Mouse (Mus musculus) cerebellum, adult 2 months (tissue): Measurements from ENCODE around the gene Inha. TPM values are rescaled to one million over a fixed set of nuclear protein-coding genes. Genes with fewer than 3 reads are reported as not detected.
A peak's percentile ranks its signal among the peaks of the same experiment; 100 is the strongest.

ENCODE experiments used
- DNase-seq, 2 experiments: peaks; one replicate each; pipeline ENCODE4 v3.0.0; 2021
- H3K27ac ChIP-seq: fragments of 200-500 bp; 2 replicates; pipeline ENCODE4 v1.5.1; 2012; ENCODE audit warnings: low read length, control low read depth, inconsistent platforms; ENCODE audit not compliant: insufficient read depth
- H3K27me3 ChIP-seq: fragments of 200-500 bp; 2 replicates; pipeline ENCODE4 v1.6.1; 2012; ENCODE audit warnings: inconsistent platforms, mild to moderate bottlenecking, low read length, moderate library complexity; ENCODE audit not compliant: control insufficient read depth, insufficient read depth
- H3K4me1 ChIP-seq: fragments of 200-500 bp; 2 replicates; pipeline ENCODE4 v1.6.1; 2011; ENCODE audit warnings: low read length; ENCODE audit not compliant: control insufficient read depth, insufficient read depth
- H3K4me3 ChIP-seq: fragments of 200-500 bp; replicated peaks from 2 replicates; pipeline ENCODE3; 2011; ENCODE audit warnings: mild to moderate bottlenecking, low read depth, low read length, control low read depth; ENCODE audit not compliant: insufficient read depth
- CTCF ChIP-seq: fragments of 200-500 bp; IDR thresholded peaks from 2 replicates; pipeline ENCODE4 v1.5.1; 2011; ENCODE audit warnings: low read depth, mild to moderate bottlenecking, control low read depth, low read length, moderate library complexity, borderline replicate concordance; ENCODE audit not compliant: insufficient read depth
- POLR2A ChIP-seq: fragments of 200-500 bp; IDR thresholded peaks from 2 replicates; pipeline ENCODE4 v1.6.1; 2011; ENCODE audit warnings: low read length, control low read depth, borderline replicate concordance; ENCODE audit not compliant: insufficient read depth
- WGBS: fragments of 180-500 bp; shearing (Covaris S2); methylation state at CpG from one replicate; pipeline ENCODE4 v1.1.7; 2018; 5-methylcytosine and 5-hydroxymethylcytosine counted together
- polyA plus RNA-seq: library from polyadenylated mRNA; depleted of rRNA; stranded (reverse); fragments of >200 nt; gene quantifications from 2 replicates; pipeline ENCODE4 v1.2.3, GENCODE M21; 2012

The Inha gene
- polyA plus RNA-seq, 1 experiment: 64.7 TPM

DNA sequence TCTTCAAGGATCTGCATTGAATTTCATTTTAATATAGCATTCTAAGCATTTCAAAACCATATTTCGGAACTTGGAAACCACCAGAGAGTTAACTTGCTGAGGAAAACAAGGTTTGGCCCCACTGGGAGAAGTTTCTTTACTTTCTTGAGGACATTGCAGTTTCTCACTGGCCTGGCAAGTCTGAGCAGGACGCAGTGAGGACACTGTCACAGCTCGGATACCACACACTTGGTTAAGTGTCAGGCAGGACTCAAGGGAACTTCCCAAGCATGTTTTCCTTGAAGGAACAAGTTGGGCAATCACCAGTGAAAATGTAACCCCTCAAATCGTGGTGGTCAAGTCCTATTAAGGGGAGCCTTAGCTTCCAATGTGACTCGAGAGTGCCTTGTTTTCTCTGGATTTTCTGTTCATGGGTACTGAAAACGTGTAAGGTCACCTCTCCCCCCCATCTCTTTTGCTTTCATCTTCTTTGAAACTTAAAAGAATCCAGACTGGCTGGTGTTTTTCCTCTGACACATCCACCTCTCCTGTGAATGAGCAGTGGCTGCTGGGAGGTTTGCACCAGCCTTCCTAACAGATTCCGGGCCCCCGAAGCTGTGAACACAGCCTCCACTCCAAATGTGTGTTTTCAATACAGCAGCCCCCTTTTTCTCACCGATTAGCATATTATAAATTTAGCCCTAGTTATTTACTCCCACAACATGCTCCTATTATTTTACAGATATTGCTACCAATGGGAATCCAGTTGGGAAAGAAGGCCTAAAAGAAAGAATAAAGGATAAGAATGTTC, 2.4 kb upstream of the Inha start:
- H3K4me3 ChIP-seq: peak overlapping the region; percentile 69
- 73% methylated on average over 9 of the region's 9 CpGs for WGBS
- H3K27me3 ChIP-seq: no peaks in the 10 kb centered on the region
- no peak overlapping the region; the same call in 1 of the 2 replicates for H3K27ac ChIP-seq
- peak in 1 of 2 experiments; percentile 18 for DNase-seq
- TF ChIP-seq POLR2A (no peak), CTCF (no peak)
- H3K4me1 ChIP-seq: peaks cover 12% of the 10 kb centered on the region

- TF ChIP-seq POLR2A (peak; percentile 89), CTCF (no peak)
- H3K4me1 ChIP-seq: peaks cover 12% of the 10 kb centered on the region
- no peaks in the 10 kb centered on the region for H3K27me3 ChIP-seq
- WGBS: under 1% methylated on average over 84 of the region's 84 CpGs
- H3K4me3 ChIP-seq: peak overlapping the region; percentile 69
- H3K27ac ChIP-seq: peak overlapping the region; percentile 72
- DNase-seq: peak; percentile 92
Measured at GRCm38 (mm10) chr1:75505159-75505955, 1.5 kb upstream of the Inha start.

- TF ChIP-seq POLR2A: no peak
- TF ChIP-seq CTCF: no peak
- Histone ChIP-seq H3K27ac (peak within 1 kb of the TSS; percentile 72), H3K27me3 (no peaks in the 10 kb centered on the region), H3K4me3 (peak within 1 kb of the TSS; percentile 69), H3K4me1 (peaks cover 12% of the 10 kb centered on the region)
- WGBS: 1% methylated on average over 64 of the region's 65 CpGs
- DNase-seq: peak; percentile 66 to 76
Measured at GRCm38 (mm10) chr1:75505956-75506831, 683 bp upstream of the Inha start, which contains the start of gene Obsl1. Gene Obsl1, minus strand, starts transcription at chr1:75506452.

GRCm38 (mm10) chr1:75509586-75509985, 2.7 kb downstream of the Inha start:
- Histone ChIP-seq H3K4me1 (peaks cover 9% of the 10 kb centered on the region), H3K27ac (no peak overlapping the region), H3K27me3 (no peaks in the 10 kb centered on the region; the same call in 1 of the 2 replicates), H3K4me3 (no peak overlapping the region)
- TF ChIP-seq POLR2A (no peak), CTCF (no peak)
- WGBS: 41% methylated on average over 20 of the region's 20 CpGs
- peak in 1 of 2 experiments; percentile 41 for DNase-seq

GRCm38 (mm10) chr1:75510154-75510553, 3.3 kb downstream of the Inha start:
- no peak for DNase-seq
- Histone ChIP-seq H3K4me1 (peaks cover 9% of the 10 kb centered on the region), H3K27ac (no peak overlapping the region), H3K27me3 (no peaks in the 10 kb centered on the region; the same call in 1 of the 2 replicates), H3K4me3 (no peak overlapping the region)
- no peak for TF ChIP-seq POLR2A
- no peak for TF ChIP-seq CTCF
- WGBS: 76% methylated on average over 5 of the region's 5 CpGs

DNA sequence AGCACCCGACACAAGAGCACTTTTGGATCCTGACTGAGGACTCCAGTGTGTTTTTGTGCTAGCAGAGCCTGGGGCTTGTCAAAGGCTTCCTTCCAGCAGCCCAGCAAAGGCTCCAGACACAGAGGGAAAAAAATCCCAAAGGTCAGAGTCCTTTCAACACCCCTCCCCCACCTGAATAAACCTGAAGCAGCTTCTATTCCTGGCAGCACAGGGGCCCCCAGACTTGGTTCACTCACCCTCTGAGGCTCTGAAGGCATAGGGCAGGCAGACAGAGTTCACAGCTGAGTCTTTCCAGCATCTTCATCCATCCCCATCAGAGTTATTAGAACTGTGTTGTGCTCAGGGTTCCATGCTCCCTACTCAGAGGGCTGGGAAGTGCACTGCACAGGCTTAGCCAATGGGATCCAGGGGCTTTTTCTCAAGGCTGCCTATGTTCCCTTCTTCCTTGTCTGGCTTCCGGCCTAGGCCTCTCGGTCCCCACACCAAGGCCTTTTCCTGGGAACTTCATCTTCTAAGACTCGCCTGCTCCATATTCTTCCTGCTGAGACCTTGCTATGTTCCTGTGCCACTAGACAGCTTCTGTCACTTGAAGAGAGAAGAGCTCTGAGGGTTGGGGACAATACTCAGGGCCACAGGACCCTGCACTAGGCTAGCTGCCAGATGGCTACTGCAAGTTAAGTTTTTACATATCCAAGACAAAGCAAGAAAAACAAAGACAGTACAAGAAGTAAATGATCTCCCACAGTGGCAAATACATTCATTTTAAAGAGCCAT, 4.7 kb downstream of the Inha start:
- TF ChIP-seq CTCF (no peak), POLR2A (no peak)

DNA sequence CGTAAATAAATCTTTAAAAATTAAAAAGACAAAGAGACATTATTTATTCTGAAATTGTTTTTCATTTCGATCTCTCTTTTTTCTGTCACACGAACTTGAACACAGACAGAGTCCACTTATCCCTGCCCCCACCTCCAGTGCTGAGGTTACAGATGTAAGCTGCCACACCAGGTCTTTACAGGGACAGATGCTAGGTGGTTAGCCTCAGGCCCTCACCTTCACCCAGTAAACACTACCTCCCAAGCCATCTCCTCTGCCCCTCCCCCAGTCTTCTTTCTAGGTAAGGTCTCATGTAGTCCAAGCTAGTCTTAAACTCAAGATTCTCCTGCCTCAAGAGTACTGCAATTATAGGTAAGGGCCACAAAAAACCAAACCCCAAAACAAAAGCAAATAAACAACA, 5.7 kb downstream of the Inha start:
- no peak for TF ChIP-seq CTCF
- no peak for TF ChIP-seq POLR2A
- Histone ChIP-seq H3K4me1 (no peaks in the 10 kb centered on the region), H3K4me3 (no peak overlapping the region), H3K27me3 (no peaks in the 10 kb centered on the region; the same call in 1 of the 2 replicates), H3K27ac (no peak overlapping the region)
- DNase-seq: no peak
- WGBS: 93% methylated on average over 3 of the region's 3 CpGs

More for the DNA sequence above, 4.7 kb downstream of the Inha start:
- Histone ChIP-seq H3K27ac (no peak overlapping the region), H3K4me3 (no peak overlapping the region), H3K4me1 (peaks cover 6% of the 10 kb centered on the region), H3K27me3 (no peaks in the 10 kb centered on the region; the same call in 1 of the 2 replicates)
- DNase-seq: no peak
- WGBS: 65% methylated on average over 4 of the region's 4 CpGs
